Mouse (Mus musculus) spleen, postnatal 36 days (tissue): ENCODE results near the gene Arhgap24.
A peak's percentile ranks its signal among the peaks of the same experiment; 100 is the strongest.

ENCODE experiments used
- DNase-seq, 2 experiments: peaks; one replicate each; pipeline ENCODE4 v3.0.0; 2022; ENCODE audit warnings: low spot score in 2 of 2, mixed read lengths in 1 of 2

The Arhgap24 gene

DNA sequence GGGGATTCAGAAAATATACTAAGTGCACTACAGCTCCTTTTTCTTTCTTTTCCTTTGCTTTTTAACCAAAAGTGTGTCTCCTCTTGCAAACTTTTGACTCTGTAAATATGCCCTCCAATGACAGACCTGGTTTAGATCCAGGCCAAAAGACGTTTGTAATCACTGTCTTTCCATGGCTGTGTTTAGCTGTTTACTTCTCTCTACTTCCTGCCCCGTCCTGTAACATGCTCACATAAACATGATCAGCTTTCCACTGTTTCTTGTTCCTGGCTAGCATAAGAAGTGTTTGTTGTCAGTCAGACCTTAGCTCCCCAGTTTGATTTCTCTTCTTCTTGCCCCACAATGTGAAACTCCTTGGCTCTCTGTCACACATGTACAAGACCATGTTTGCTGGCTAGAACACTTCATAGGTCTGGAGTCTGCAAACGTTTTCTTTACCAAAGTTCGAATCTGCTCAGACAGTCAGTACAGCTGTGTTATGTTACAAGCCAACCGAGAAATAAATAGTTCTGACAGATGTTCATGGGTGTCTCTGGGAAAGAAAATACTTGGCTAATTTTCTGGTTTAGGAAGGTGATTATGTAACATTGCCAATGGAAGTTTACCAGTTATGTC is 189.6 kb downstream of the Arhgap24 start:
- DNase-seq: no peak

DNA sequence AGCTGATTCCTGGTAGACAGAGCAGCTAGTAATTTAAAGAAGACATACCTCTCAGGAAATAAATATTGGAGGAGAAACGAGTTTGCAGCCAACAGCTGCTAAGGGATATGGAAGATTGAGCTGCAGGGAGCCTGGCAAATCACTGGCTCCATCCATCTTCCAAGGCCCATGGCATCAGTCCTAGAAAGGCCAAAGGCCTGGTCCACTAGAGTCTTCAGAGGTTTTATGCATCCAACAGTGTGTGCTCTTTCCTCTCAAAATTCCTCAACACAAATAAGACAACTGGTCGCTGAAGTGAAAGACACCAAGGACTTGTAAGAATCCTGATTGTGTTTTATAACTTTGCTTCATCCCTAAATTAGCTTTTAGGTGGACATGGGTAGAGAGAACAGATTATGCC is 194.1 kb downstream of the Arhgap24 start:
- no peak for DNase-seq

DNA sequence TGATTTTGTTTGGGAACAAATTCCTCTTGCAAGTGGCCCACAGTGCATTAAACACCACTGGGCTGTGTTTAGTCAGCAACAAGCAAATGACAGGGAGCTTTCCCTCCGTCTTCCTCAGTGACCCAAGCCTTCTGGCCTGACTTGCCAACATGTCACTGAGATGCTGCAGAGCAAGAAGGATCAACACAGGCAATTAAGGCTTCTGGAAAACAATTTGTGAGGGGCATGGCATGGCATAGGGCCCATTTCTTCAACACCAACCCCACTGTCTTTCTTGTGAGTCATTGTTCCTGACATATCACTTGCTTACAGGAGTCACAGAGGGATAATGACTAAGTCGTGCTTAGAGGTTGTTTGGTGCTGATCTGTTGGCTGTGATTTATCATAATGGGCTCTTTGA is 196.0 kb downstream of the Arhgap24 start:
- DNase-seq: no peak

DNA sequence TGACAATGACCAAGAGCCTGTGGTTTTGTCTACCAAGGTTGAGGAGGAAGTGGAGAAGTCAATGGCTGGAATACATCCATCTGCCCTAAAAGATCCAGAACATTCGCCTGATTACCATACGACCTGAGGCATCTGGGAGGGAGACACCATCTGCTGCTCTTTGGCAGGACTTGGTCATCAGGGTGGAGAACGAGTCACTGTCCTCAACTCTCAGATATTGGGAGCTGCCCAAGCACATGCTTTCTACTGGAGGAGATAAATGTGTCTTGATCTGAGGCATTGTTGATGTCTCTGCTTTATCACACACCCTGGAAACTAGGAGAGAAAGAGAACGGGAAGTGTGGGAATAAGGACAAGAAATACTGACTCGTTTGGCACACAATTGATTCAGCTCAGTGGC is 206.5 kb downstream of the Arhgap24 start:
- no peak for DNase-seq

DNA sequence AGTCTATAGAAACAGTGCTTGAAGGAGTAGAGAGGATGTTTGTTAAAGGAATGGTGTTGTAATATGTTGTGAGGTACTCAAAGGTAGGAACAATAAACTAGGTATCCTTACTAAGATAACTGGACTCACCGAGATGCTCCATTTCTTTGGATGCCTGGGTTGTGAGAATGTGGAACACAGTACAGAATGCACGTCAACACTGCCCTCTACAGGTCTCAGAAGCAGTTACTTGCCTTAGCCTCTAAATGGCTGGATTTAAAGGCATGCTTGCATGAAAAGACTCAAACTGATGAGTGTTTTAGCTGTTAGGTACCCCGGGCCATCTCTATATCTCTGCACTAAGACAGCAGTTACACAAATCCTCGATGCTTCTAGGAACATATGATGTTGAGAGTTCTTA is 211.3 kb downstream of the Arhgap24 start:
- DNase-seq: peak; percentile 3 to 15

DNA sequence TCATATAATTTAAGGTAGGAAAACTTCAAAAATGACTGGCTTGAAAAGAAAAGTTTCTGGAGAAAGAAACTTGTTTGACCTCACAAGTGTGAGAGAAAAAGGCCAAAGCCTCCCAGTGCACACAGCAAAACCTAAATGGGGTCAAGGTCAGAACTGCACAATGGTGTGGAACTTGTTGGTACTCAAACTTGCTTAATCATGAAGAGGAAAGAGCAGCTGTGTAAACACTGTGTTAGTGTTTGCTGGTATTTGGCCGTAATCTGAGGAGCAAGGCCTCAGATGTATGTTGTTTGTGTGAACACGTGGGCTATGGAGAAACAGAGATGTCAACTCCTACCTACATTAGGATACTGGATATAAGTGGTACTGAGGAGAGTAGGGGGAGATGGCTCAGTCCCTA is 212.0 kb downstream of the Arhgap24 start:
- no peak for DNase-seq

DNA sequence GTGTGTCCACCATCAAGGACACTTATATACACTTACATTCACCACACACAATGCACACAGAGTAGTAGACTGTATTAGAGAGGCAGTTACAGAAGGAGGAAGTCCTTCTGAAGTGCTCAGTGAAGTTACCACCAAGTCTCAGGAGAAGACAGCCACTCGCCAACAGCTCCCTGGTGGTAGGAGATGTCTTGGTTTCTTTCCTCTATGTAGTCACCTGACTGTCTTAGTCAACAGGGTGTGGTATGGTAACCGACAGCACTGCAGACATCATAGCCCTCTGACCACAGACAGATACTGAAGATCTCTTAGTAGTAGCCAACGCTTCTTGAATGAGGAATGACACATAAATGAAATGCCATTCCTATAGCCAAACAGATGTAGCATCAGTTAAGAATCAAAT is 212.7 kb downstream of the Arhgap24 start:
- no peak for DNase-seq

DNA sequence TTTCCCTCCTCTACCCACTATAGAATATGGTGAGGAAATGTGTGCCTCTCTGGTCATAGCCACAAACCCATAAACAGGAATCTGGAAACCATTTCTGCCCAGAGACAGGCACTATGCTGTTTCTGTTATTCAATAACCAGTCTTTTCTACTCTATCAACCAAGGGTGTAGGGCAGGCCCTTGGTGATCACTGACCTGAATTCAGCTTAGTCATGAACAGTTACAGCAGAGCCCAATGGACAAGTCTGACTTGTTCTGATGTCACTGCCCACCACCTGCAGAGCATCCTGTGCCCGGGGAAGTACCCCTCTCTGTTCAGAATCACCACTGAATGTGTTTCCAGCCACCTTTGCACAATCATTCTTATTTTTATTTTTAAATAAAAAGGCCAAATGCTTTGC is 216.6 kb downstream of the Arhgap24 start:
- peak in 1 of 2 experiments; percentile 5 for DNase-seq

DNA sequence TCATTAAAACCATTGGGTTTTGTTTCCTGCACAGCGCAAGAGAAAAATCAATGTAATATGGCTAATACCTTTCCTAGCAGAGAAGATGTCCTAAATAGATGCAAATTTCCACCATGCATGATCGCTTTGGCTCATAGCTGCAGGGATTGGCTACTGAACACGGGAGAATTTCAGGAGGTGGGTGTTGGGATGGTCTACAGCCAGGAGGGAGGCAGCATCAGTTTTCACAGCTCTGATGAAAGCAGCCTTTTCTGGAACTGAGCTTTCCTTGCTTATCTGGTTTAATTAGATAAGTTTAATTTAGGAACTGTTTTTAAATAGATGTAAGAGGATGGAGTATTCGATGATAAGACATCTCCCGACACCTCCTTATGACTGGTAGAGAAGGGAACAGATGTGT is 217.2 kb downstream of the Arhgap24 start:
- DNase-seq: no peak

DNA sequence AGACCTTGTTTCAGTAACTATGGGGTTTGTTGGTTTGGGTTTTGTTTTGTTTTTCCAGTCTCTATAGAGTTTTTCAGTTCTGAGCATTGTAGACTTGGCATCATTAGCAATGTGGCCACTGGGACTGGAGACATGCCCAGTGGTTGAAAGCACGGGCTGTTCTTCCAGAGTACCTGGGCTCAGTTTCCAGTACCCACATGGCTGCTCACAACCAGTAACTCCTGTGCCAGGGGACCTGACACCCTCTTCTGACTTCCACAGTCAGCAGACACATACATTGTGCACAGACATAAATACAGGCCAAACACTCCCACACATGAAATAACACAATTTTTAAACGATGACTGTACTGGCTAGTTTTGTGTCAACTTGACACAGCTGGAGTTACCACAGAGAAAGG is 217.7 kb downstream of the Arhgap24 start:
- DNase-seq: no peak

DNA sequence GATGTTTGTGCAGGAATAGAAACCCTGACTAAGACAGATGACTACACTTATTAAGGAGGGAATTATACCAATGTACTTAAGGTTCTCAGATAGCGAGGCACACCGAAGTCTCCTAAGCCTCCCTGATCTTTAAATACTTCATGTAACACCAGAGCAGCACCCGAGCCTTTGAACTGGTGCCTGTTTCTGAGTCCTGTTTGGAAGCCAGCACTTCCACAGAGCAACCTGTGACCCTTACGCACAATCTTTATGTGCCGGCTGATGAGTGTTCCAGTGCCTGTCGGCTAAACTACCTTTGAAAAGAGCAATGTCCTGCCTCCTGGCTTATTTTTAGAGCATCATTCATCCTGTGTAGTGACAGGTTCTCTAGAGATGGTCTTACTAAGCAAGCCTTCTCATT is 221.4 kb downstream of the Arhgap24 start:
- DNase-seq: no peak

DNA sequence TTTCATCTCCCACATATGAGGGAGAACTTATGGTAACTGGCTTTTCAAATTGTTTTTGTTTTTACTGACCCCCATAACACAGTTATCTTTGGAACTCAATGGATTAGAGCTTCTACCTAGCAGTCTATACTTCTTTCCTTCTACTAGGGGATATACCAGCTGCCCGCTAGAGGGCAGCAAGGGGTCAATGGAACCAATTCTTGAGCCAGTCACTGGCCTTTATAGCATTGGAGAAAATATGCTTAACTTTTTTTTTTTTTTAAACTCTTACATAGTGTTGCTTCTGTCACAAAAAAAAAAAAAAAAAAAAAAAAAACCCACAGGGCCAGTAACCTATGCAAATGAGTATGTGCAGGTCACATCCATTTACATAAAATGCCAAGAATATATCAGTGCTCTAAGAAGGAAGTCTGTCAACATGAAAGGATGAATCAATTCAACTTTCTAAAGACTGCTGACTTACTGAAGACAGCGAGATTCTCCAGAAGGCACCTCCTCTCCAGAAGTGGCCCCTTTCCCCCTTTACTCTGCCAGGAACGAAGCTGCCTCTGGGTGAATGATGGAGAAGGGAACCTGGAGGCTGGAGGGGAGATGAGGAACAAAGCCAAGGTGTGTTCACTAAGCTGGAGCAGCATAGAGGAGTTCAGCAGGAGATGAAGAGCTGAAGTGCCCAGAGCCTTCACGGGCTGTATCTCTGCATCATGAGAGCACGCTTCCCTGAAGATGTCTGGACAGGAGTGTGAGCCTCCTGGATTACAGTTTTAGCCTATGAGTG is 222.3 kb downstream of the Arhgap24 start:
- peak; percentile 11 to 34 for DNase-seq

DNA sequence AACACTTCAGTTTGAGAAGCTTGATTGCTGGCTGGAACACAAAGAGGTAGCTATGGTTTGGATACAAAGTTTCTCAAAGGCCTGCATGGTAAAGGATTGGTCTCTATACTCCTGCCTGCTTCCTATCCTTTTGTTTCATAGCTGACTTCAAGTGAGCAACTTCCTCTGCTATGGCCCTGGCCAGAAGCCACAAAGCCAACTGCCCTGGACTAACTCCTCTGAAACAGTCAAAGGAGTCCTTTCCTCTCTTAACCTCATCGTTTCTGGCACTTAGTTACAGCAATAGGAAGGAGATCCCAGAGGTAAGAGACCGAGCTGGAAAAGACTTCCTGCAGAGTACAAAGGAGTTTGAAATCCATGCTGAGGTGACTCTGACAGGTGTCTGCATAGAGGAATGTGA is 224.0 kb downstream of the Arhgap24 start:
- no peak for DNase-seq

DNA sequence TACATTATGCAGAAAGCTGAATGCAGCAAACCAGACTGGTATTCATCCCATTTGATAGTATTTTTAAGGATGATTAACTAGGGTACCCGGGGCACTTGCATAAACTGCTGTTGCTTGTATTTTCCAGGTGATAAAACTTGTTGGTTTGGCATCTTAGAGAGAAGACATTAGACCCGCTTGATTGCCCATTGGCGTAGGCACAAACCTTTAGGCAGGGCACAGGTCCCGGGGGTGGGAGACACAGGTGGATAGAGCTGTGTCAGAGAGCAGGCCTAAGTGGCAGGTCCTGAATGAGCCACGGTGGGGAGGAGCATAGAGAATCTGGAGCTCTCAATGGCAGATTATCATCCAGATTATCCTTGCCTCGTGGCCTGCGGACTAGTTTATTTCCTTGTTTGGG is 229.1 kb downstream of the Arhgap24 start:
- no peak for DNase-seq

DNA sequence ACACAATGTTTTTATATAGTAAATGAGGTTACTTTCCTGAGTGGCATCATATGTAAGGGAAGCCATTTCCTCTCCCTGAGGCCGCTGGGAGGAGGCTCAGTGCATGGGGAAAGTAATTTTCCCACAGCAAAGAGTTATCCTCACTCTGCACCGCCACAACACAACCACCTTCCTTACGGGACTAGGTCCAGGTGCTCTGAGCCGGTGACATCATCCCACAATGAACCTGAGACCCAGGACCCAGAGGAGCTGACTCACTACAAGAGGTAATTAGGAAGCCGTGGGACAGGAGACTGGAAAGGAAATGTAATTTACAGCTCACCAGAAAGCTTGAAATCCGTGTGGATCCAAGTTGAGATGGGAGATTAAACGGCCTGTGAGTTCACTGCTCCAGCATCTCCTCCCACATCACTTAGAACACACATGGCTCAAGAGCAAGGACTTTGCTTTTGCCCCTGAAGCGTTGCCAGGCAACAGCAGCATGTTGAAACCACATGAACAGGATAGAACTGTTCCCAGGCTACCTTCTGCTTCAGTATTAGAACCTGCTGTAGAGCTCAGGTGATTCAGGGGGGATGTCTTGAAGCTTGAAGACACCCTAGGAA is 238.3 kb downstream of the Arhgap24 start:
- no peak for DNase-seq

DNA sequence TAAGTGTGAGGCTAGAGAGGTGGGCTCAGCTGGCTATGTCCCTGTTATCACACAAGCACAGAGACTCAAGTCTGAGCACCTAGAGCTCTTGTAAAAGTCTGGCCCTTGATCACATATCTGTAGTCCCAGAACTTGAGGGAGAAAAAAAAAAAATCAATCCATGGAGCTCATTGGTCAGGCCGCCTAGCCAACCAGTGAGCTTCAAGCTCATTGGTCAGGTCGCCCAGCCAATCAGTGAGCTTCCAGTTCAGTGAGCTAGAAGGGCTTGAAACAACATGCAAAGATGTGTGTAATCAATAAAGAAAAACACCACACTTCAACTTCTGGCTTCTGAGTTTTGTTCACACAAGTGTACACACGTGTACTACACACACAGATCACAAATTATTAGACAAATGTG is 242.4 kb downstream of the Arhgap24 start:
- no peak for DNase-seq

DNA sequence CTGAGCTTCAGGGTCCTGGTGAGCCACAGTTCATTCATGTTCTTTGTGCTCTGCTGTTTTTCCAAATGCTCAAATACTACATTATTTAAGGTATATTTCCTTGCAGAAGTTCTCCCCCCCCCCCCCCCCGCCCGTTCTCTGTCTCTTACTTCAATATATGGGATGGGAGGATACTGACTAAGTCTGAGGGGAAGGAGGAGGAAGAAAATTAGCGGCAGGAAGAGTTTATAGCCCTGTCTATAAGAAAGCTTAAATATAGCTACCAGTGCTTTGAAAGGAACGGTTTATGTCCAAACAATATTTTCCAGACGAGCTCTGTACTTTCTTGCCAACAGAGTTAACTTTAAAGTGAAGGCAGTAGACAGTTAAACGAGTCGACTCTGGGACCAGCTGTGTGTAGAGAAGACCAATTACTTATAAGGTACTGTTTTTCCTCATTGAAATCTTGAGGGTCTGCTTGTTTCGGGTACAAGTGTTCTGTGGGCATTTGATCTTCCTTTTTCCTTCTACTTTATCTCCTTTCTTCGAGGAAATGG is 243.7 kb downstream of the Arhgap24 start:
- no peak for DNase-seq

DNA sequence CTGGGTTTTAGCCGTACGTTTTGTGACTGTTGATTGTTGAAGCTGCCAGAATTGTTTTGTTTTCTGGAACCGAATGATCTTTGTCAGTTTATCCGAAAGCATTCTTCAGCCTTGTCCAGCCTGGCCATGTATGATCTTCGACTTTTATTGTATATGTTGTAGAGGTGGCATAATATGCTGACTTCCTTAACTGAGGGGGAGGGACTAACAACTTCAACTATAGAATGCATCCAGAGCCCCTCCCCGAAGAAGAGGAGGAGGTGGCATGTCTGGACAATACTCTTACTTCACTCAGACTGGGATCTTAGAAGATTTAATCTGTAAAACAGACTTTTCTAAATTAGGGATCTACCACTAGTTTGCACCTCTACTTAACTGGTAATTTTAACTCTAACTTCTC is 244.2 kb downstream of the Arhgap24 start:
- DNase-seq: no peak

DNA sequence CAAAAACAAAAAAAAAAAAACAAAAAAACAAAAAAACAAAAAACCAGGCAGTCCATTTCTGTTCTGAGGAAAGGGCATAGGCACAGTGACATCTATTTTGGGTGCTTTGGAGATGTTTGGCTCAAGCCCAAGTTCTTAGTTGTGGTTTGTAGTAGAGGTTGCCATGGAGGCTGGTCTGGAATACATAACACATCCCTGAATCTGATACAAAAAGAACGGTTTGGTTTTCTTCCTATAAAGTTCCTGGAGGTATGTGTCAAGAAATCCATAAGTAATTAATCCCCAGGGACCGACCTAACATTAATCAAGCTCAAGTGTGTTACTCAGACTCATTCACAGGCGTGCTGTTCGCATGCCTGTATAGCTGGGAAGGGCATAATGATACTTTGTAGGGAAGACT is 245.8 kb downstream of the Arhgap24 start:
- DNase-seq: no peak

DNA sequence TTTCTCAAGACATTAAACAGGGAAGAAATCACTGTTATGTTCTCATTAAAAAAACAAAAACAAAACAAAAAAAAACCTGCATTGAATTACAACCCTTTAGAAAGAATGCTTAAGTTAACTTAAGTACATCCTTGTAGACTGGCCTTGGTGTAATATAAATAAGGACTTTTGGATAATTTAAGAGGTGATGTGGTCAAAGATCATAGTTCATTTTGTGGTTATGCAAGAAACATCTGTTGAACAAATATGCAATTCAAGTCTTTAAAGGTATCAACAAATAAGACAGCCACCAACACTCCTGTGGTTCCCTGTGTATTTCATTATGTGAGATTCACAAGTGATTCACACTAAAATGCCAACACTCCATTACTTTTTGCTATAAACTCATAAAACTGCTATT is 247.3 kb downstream of the Arhgap24 start:
- DNase-seq: no peak

DNA sequence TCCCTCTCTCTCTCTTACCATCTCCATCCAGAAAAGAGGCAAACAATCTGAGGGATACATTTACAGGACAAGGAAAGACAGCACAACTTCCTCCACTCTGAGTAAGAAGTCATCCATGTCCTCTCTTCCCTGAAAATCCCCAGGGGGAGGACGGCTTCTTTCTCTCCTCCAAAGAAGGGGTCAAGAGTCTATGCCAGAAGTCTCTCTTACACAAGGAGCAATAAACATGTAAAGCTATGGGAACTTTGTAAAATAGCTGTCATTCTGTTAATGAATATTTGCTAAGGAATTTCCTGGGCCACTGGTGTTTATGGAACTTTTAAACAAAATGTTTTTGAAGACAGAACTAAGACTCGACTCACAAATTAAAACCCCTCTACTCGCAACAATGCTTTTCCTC is 248.3 kb downstream of the Arhgap24 start:
- DNase-seq: peak in 1 of 2 experiments; percentile 7

DNA sequence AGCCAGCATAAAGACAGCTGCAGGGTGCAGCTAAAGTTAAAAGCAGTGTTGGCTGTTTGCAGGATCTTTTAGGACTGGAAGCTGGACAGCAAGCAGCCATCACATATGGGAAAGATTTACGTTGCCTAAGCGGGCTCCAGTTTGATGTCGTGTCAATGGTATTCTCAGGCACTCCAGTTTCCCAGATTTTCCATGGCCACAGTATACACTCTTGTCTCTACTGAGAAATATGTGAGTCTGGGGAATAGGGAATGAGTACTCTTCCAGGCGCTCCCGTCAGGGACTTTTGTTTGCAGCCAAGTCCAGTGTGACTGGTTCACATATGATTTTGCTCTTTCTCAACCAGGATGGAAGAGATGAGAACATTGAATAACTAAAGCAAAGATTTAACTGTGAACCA is 254.9 kb downstream of the Arhgap24 start:
- DNase-seq: no peak
